Mouse (Mus musculus): ENCODE data around the gene Ctdsp2. TPM values are rescaled to one million over a fixed set of nuclear protein-coding genes. Genes with fewer than 3 reads are reported as not detected.

The Ctdsp2 gene
- total RNA-seq (2021): 10 to 100 TPM; 69.6 to 75.1 TPM
- long read RNA-seq, experiment 1, full-length matches to known transcripts: 14 of 25 reads
- long read RNA-seq, experiment 1, partial matches to known transcripts: 5 of 25 reads
- long read RNA-seq, experiment 1, other reads (novel, unspliced or antisense): 6 of 25 reads
- long read RNA-seq, experiment 2, full-length matches to known transcripts: 13 of 23 reads
- long read RNA-seq, experiment 2, partial matches to known transcripts: 3 of 23 reads
- long read RNA-seq, experiment 2, other reads (novel, unspliced or antisense): 7 of 23 reads

DNA sequence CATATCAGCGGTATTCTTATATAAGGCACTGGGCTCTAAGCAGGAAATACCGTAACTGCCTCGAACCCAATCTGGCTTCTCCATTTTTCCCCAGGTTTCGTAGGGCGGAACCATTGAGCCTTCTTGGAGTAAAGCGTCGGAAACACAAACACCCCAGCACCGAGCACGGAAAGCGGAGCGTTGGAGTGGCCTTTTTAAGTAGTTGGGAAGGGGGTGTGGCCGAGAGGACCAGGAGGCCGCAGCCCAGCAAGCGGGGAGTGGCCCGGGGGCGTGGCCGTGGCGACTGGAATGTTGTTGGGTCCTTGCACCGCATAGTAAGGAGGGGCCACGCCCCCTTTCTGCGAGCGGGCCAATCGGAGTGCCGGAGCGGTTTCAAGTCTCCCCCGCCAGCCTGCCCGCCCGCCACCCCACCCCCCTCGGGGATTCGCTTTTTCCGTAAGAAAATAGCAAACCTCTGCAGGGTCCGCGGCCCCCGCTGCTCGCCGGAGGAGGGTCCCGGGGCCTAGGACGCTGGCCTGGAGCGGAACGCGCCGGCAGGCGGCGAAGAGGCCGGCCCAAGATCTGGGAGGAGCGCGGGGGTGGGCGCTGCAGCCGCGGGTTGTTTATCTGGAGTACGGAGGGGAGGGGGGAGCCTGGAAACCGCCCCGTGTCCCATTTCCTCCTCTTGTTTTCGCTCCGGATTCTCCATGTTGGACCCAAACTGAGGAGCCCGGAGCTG lies at the start of gene Ctdsp2:
Gene Ctdsp2, plus strand, starts transcription at position 441 of the 718 bp plus-strand sequence.
- peak; percentile 100 for DNase-seq (ENCODE audit: low spot score in 2 of 2)
- intact Hi-C loops (cut with DNase I): loop anchor here (2.0 kb wide), 2 partner anchors 16 to 50 kb away; no protein-coding TSS in a partner anchor

GRCm38 (mm10) chr10:126928819-126929206 lies 49.7 kb upstream of the Ctdsp2 start:
- intact Hi-C loops (cut with DNase I): loop anchor here (2.0 kb wide), 1 partner anchor 50 kb away; the partner anchor contains the start of gene Ctdsp2
- peak in 1 of 2 experiments; percentile 64 for DNase-seq (ENCODE audit: low spot score in 2 of 2)

GRCm38 (mm10) chr10:126929543-126929942 lies 49.0 kb upstream of the Ctdsp2 start:
- peak in 1 of 2 experiments; percentile 5 for DNase-seq (ENCODE audit: low spot score in 2 of 2)
- intact Hi-C loops (cut with DNase I): loop anchor here (2.0 kb wide), 1 partner anchor 49 kb away; the partner anchor contains the start of gene Ctdsp2

DNA sequence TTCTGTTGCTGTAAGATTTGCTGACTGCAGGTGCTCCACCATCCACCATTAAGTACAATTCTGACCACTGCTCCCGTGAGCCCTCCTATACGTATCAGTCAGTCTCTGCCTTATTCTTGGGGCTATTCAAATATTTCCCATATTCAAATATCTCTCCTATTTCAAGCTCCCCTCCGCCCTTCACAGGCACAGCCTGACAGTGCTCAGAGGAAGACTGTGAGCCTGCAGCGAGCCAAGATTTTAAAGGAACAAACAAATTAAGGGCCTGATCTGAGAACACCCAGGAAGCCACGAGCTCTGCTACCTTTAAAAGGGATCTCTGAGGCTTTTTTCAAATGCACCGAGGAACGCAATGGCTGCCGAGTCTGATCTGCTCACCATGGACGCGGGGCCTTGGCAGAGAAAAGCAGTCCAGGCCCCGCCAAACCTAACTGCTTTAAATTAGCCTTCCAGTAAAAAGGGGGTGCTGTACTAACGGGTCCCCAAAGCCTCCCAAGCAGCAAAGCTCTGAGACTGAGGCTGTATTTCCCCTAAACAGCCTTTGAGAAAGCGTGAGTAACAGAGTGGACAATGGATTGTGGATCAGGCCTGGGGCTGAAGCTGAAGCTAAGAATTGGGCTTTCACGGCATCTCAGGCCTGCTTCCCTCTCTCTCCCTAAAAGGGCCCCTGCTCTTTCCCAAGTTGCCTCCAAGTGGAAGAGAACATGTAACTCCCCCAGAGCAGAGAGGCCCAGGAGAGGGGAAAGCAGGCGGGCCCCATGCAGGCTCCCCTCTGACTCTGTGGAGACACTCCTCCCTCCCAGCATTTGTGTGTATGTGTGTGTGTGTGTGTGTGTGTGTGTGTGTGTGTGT lies 48.0 kb upstream of the Ctdsp2 start:
- intact Hi-C loops (cut with DNase I): no loop called here
- DNase-seq (ENCODE audit: low spot score in 2 of 2): no peak

GRCm38 (mm10) chr10:126931123-126931759 lies 47.3 kb upstream of the Ctdsp2 start:
- DNase-seq (ENCODE audit: low spot score in 2 of 2): peak; percentile 55 to 69
- intact Hi-C loops (cut with DNase I): no loop called here

DNA sequence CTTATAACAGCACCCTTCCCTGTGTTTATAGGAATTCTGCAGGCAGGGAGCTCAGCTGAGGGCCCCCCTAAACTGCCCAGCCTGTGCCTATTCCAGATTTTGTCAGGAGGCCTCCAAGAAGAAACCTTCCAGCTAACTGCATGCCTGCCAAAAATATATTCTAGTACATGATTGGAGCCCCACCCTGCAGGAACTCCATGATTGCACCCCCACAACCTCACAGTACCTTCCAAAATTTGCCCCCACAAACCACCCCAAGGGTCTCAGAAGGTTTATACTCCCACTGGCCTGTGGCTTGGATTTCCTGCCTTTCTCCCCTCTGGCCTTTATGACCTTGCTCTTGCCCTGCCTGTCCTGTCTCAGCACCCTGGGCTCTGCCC lies 46.8 kb upstream of the Ctdsp2 start:
- DNase-seq (ENCODE audit: low spot score in 2 of 2): no peak
- intact Hi-C loops (cut with DNase I): no loop called here

DNA sequence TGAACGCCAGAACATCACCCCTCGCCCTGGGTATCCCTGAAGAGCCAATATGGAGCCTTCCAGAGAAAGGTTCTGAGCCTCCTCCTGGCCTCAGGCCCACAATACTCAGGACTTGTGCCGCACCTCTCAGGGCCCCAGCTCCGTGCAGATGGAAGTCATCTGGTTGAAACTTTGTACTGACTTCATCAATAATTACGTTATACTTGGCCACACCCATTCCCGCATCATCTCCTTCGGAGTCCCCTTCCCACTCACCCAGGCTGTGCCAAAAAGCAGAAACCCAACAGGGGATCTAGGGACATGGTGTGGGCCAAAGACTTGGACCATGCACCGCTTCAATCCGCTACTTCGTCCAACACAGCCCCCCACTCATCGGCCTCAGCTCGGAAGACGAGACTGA lies 44.0 kb upstream of the Ctdsp2 start:
- DNase-seq (ENCODE audit: low spot score in 2 of 2): no peak
- intact Hi-C loops (cut with DNase I): no loop called here

DNA sequence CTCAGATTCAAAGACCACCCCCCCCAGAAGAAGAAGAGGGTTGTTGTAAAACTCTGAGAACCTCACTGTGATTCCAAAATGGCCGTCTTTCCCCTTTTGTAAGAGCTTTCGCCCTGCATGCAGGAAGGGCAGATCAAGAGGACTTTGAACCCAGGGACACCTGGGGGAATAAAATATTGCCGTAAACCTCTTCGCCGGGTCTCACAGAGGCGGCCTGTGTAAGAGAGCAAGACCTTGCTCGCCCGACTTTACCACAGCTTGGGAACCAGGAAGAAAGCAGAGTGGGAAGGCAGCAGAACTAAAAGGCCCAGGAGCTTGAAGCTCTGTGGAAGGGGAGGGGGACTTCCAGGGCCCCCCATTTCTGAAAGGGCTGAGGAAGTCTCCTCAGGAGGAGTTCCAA lies 43.4 kb upstream of the Ctdsp2 start:
- intact Hi-C loops (cut with DNase I): no loop called here
- no peak for DNase-seq (ENCODE audit: low spot score in 2 of 2)

GRCm38 (mm10) chr10:126935556-126936381 lies 42.7 kb upstream of the Ctdsp2 start:
- intact Hi-C loops (cut with DNase I): no loop called here
- DNase-seq (ENCODE audit: low spot score in 2 of 2): peak; percentile 62 to 83

GRCm38 (mm10) chr10:126940949-126941348 lies 37.6 kb upstream of the Ctdsp2 start:
- no peak for DNase-seq (ENCODE audit: low spot score in 2 of 2)
- intact Hi-C loops (cut with DNase I): no loop called here

- intact Hi-C loops (cut with DNase I): no loop called here
Observed at GRCm38 (mm10) chr10:126945531-126945930, 33.0 kb upstream of the Ctdsp2 start.

DNA sequence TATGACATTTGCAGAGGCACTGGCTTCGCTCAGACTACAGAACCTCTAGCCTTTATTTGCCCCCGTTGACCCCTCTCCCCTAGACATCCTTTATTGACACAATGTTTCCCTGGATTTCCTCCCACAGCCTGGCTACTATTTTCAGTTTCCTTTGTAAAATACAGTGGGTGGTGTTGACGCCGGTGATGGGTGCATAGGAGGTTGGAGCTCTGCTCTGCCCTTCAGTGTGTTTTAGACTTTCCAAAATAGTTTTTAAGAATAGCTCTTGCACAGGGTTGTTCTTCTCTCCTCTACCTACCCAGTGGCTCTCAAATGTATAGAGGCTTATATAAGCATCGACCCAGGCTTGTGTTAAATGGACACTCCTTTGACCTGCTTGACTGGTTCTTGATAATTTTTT lies 28.7 kb upstream of the Ctdsp2 start:
- no peak for DNase-seq (ENCODE audit: low spot score in 2 of 2)
- intact Hi-C loops (cut with DNase I): no loop called here

More at GRCm38 (mm10) chr10:126945531-126945930, 33.0 kb upstream of the Ctdsp2 start:
- no peak for DNase-seq (ENCODE audit: low spot score in 2 of 2)

DNA sequence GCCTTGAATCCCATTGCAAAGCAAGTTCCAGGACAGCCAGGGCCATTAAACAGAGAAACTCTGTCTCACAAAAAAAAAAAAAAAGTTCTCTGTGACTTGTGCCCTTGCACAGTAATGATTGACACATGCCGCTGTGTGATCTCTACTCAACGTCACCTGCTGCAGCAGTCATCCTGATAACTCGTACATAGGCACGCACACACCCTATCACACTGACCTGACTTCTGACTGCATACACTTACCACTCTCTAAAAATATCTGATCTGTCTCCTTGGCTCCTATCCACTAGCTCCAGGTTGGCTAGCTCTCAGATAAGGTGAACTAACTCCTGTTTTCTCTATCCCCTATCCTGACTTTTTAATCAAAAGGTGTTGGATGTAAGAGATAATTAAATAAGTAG lies 27.9 kb upstream of the Ctdsp2 start:
- intact Hi-C loops (cut with DNase I): no loop called here
- no peak for DNase-seq (ENCODE audit: low spot score in 2 of 2)

DNA sequence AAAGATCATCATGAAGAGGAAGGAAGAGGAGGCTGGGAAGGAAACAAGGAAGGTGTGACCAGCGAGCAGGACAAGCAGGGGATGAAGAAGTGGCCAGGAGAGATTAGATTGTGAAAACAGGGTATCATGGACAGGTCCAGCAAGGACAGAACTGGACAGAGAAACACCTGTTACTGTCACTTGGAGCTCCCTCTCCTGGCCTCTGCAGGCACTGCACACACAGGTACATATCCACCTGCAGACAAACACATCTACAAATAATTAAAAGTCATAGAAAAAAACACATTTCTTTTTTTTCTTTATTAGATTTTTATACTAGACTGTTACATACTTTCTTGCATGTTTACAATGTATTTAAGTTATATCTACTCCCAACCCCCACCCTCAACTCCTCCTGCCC lies 26.1 kb upstream of the Ctdsp2 start:
- intact Hi-C loops (cut with DNase I): no loop called here
- DNase-seq (ENCODE audit: low spot score in 2 of 2): no peak

- DNase-seq (ENCODE audit: low spot score in 2 of 2): peak in 1 of 2 experiments; percentile 38
- intact Hi-C loops (cut with DNase I): no loop called here
Observed at GRCm38 (mm10) chr10:126953029-126953471, 25.5 kb upstream of the Ctdsp2 start.

DNA sequence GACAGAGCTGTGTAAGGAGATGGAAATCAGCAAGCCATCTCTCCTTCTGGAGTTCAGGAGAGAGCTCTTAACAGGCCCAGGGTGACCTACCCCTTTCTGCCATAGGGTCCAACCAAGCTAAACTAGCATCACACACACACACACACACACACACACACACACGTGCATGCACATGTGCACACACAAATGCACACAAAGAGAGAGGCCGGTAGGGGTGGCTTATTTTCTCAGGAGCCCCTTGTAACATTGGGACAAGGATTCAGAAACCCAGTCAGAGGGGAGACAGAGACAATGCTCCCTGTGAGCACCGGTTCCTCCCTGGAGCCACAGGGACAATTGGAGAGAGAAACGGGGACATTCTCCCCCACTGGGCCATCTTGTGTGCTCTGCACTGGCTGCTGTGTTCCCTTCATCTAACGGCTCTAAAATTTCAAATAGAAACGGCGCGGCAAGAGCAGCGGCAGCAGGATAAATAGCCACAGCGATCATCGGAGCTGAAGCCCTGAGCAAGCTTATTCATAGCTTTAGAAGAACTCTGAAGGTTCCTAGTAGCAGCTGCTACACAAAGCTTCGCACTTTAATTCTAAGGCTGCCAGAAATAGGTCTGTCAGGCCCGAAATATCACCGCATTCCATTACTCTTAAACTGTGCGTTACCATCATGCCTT lies 21.7 kb upstream of the Ctdsp2 start:
- intact Hi-C loops (cut with DNase I): no loop called here
- DNase-seq (ENCODE audit: low spot score in 2 of 2): peak in 1 of 2 experiments; percentile 70

DNA sequence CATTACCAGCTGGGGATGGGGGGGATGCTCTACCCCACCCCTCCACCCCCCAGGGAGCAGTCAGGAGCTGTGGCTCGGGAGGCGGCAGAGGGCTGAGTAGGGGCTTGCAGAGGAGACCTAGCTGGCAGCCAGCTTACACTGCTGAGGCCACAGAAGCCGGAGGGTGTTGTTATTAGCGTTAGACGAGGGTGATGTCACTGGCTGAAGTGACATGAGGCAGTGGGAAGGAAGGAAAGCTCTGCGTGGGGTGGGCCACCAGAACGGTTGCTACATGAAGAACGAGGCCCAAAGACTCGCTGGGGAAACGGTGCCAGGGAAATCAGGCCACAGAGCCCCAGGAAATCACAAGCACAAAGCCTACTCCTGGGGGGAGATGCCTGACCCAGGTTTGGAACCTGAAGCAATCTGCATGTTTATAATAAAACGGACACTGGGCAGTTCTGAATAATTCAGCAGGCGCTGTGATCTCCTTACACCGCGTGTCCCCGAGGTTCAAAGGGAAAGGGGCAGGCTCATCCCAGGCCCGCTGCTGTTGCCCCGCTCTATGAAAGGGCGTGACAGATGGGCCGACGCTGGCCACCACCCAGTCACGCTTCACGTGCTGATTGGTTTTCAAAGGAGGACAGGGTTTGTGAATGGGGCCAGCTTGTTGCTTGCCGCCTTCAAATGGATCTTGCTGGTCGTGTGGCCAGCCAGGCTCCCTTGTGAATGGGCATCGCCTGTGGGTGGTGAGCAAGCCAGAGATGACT lies 21.0 kb upstream of the Ctdsp2 start:
- DNase-seq (ENCODE audit: low spot score in 2 of 2): peak; percentile 64 to 89
- intact Hi-C loops (cut with DNase I): no loop called here
